Mouse (Mus musculus): Measurements from ENCODE around the gene Vwc2l. TPM values are rescaled to one million over a fixed set of nuclear protein-coding genes. Genes with fewer than 3 reads are reported as not detected.

The Vwc2l gene
- polyA plus RNA-seq (2015; fragmentation: Nextera tagmentation; extraction: Ambion mirVana): not detected in 2 replicates

GRCm38 (mm10) chr1:70725655-70726066 lies at the start of gene Vwc2l:
Vwc2l (plus strand) TSS chr1:70725715.
- WGBS: 6% methylated on average over 13 of the region's 13 CpGs
- Histone ChIP-seq H3K4me2 (ENCODE audit: low read depth, low read length) (no peak within 1 kb of the TSS), H3K9ac (ENCODE audit: low read length) (no peak within 1 kb of the TSS), H3K36me3 (ENCODE audit: control insufficient read depth, insufficient read depth) (no peaks in the 10 kb centered on the region), H3K27me3 (ENCODE audit: control insufficient read depth, insufficient read depth, low read length) (0 out of 2 replicates have a peak, but pooled peaks cover 3% of the 10 kb centered on the region), H3K4me1 (ENCODE audit: control insufficient read depth, insufficient read depth, low read length) (no peaks in the 10 kb centered on the region), H3K9me3 (replicated peaks; ENCODE audit: control insufficient read depth, low read length) (no peaks in the 10 kb centered on the region), H3K4me3 (ENCODE audit: low read length) (no peak within 1 kb of the TSS), H3K27ac (ENCODE audit: low read length) (no peak within 1 kb of the TSS)
- ATAC-seq (replicated peaks; ENCODE audit: extremely low read depth, insufficient read depth, low FRiP score): no peak; the same call in 1 of the 2 replicates

- H3K27ac ChIP-seq (ENCODE audit: low read length): no peak overlapping the region
- H3K36me3 ChIP-seq (ENCODE audit: control insufficient read depth, insufficient read depth): no peaks in the 10 kb centered on the region
- H3K9me3 ChIP-seq (replicated peaks; ENCODE audit: control insufficient read depth, low read length): no peaks in the 10 kb centered on the region
- ATAC-seq (replicated peaks; ENCODE audit: extremely low read depth, insufficient read depth, low FRiP score): no peak
- no peaks in the 10 kb centered on the region for H3K27me3 ChIP-seq (ENCODE audit: control insufficient read depth, insufficient read depth, low read length)
- H3K9ac ChIP-seq (ENCODE audit: low read length): no peak overlapping the region
- WGBS: 74% methylated on average over 2 of the region's 2 CpGs
- no peaks in the 10 kb centered on the region for H3K4me1 ChIP-seq (ENCODE audit: control insufficient read depth, insufficient read depth, low read length)
- H3K4me3 ChIP-seq (ENCODE audit: low read length): no peak overlapping the region
- H3K4me2 ChIP-seq (ENCODE audit: low read depth, low read length): no peak overlapping the region
These were observed 33.0 kb upstream of the Vwc2l start for GRCm38 (mm10) chr1:70692529-70692928.

- no peaks in the 10 kb centered on the region for H3K36me3 ChIP-seq (ENCODE audit: control insufficient read depth, insufficient read depth)
- WGBS: 76% methylated on average over 5 of the region's 5 CpGs
- 0 out of 2 replicates have a peak, but pooled peaks cover 4% of the 10 kb centered on the region for H3K4me1 ChIP-seq (ENCODE audit: control insufficient read depth, insufficient read depth, low read length)
- no peak for ATAC-seq (replicated peaks; ENCODE audit: extremely low read depth, insufficient read depth, low FRiP score)
- no peak overlapping the region for H3K4me2 ChIP-seq (ENCODE audit: low read depth, low read length)
- no peak overlapping the region for H3K9ac ChIP-seq (ENCODE audit: low read length)
- H3K9me3 ChIP-seq (replicated peaks; ENCODE audit: control insufficient read depth, low read length): no peaks in the 10 kb centered on the region
- H3K27ac ChIP-seq (ENCODE audit: low read length): no peak overlapping the region
- H3K27me3 ChIP-seq (ENCODE audit: control insufficient read depth, insufficient read depth, low read length): no peaks in the 10 kb centered on the region
- H3K4me3 ChIP-seq (ENCODE audit: low read length): no peak overlapping the region
These were observed 25.2 kb upstream of the Vwc2l start for GRCm38 (mm10) chr1:70700270-70700669.

GRCm38 (mm10) chr1:70703934-70704333 lies 21.6 kb upstream of the Vwc2l start:
- Histone ChIP-seq H3K4me2 (ENCODE audit: low read depth, low read length) (no peak overlapping the region), H3K9me3 (replicated peaks; ENCODE audit: control insufficient read depth, low read length) (no peaks in the 10 kb centered on the region), H3K4me3 (ENCODE audit: low read length) (no peak overlapping the region), H3K4me1 (ENCODE audit: control insufficient read depth, insufficient read depth, low read length) (0 out of 2 replicates have a peak, but pooled peaks cover 4% of the 10 kb centered on the region), H3K36me3 (ENCODE audit: control insufficient read depth, insufficient read depth) (no peaks in the 10 kb centered on the region), H3K27ac (ENCODE audit: low read length) (peak overlapping the region; percentile 62; the same call in 1 of the 2 replicates), H3K9ac (ENCODE audit: low read length) (no peak overlapping the region), H3K27me3 (ENCODE audit: control insufficient read depth, insufficient read depth, low read length) (no peaks in the 10 kb centered on the region)
- peak; percentile 52; the same call in 1 of the 2 replicates for ATAC-seq (replicated peaks; ENCODE audit: extremely low read depth, insufficient read depth, low FRiP score)
- WGBS: 32% methylated on average over 3 of the region's 3 CpGs

GRCm38 (mm10) chr1:70705821-70706220 lies 19.7 kb upstream of the Vwc2l start:
- Histone ChIP-seq H3K36me3 (ENCODE audit: control insufficient read depth, insufficient read depth) (no peaks in the 10 kb centered on the region), H3K27ac (ENCODE audit: low read length) (no peak overlapping the region), H3K4me3 (ENCODE audit: low read length) (no peak overlapping the region), H3K9ac (ENCODE audit: low read length) (no peak overlapping the region), H3K4me2 (ENCODE audit: low read depth, low read length) (no peak overlapping the region), H3K9me3 (replicated peaks; ENCODE audit: control insufficient read depth, low read length) (no peaks in the 10 kb centered on the region), H3K27me3 (ENCODE audit: control insufficient read depth, insufficient read depth, low read length) (no peaks in the 10 kb centered on the region), H3K4me1 (ENCODE audit: control insufficient read depth, insufficient read depth, low read length) (0 out of 2 replicates have a peak, but pooled peaks cover 4% of the 10 kb centered on the region)
- ATAC-seq (replicated peaks; ENCODE audit: extremely low read depth, insufficient read depth, low FRiP score): no peak
- WGBS: 77% methylated on average over 3 of the region's 3 CpGs

- Histone ChIP-seq H3K27ac (ENCODE audit: low read length) (no peak overlapping the region), H3K9me3 (replicated peaks; ENCODE audit: control insufficient read depth, low read length) (no peaks in the 10 kb centered on the region), H3K4me3 (ENCODE audit: low read length) (no peak overlapping the region), H3K4me2 (ENCODE audit: low read depth, low read length) (no peak overlapping the region), H3K27me3 (ENCODE audit: control insufficient read depth, insufficient read depth, low read length) (0 out of 2 replicates have a peak, but pooled peaks cover 3% of the 10 kb centered on the region), H3K4me1 (ENCODE audit: control insufficient read depth, insufficient read depth, low read length) (no peaks in the 10 kb centered on the region), H3K36me3 (ENCODE audit: control insufficient read depth, insufficient read depth) (no peaks in the 10 kb centered on the region), H3K9ac (ENCODE audit: low read length) (no peak overlapping the region)
- WGBS: 57% methylated on average over 5 of the region's 5 CpGs
- no peak for ATAC-seq (replicated peaks; ENCODE audit: extremely low read depth, insufficient read depth, low FRiP score)
These were observed 470 bp upstream of the Vwc2l start for GRCm38 (mm10) chr1:70725045-70725444.

GRCm38 (mm10) chr1:70787146-70787545 lies 61.6 kb downstream of the Vwc2l start:
- no peaks in the 10 kb centered on the region for H3K4me1 ChIP-seq (ENCODE audit: control insufficient read depth, insufficient read depth, low read length)
- H3K27me3 ChIP-seq (ENCODE audit: control insufficient read depth, insufficient read depth, low read length): no peaks in the 10 kb centered on the region
- no peak overlapping the region for H3K4me3 ChIP-seq (ENCODE audit: low read length)
- H3K4me2 ChIP-seq (ENCODE audit: low read depth, low read length): no peak overlapping the region
- no peak for ATAC-seq (replicated peaks; ENCODE audit: extremely low read depth, insufficient read depth, low FRiP score)
- H3K36me3 ChIP-seq (ENCODE audit: control insufficient read depth, insufficient read depth): no peaks in the 10 kb centered on the region
- H3K9ac ChIP-seq (ENCODE audit: low read length): no peak overlapping the region
- H3K27ac ChIP-seq (ENCODE audit: low read length): no peak overlapping the region
- H3K9me3 ChIP-seq (replicated peaks; ENCODE audit: control insufficient read depth, low read length): no peaks in the 10 kb centered on the region

- Histone ChIP-seq H3K4me2 (ENCODE audit: low read depth, low read length) (no peak overlapping the region), H3K4me1 (ENCODE audit: control insufficient read depth, insufficient read depth, low read length) (no peaks in the 10 kb centered on the region), H3K4me3 (ENCODE audit: low read length) (no peak overlapping the region), H3K9ac (ENCODE audit: low read length) (no peak overlapping the region), H3K9me3 (replicated peaks; ENCODE audit: control insufficient read depth, low read length) (no peaks in the 10 kb centered on the region), H3K27me3 (ENCODE audit: control insufficient read depth, insufficient read depth, low read length) (no peaks in the 10 kb centered on the region), H3K36me3 (ENCODE audit: control insufficient read depth, insufficient read depth) (no peaks in the 10 kb centered on the region), H3K27ac (ENCODE audit: low read length) (no peak overlapping the region)
- WGBS: 89% methylated on average over 5 of the region's 5 CpGs
- no peak for ATAC-seq (replicated peaks; ENCODE audit: extremely low read depth, insufficient read depth, low FRiP score)
These were observed 66.1 kb downstream of the Vwc2l start for GRCm38 (mm10) chr1:70791636-70792035.

GRCm38 (mm10) chr1:70795094-70795493 lies 69.6 kb downstream of the Vwc2l start:
- H3K27ac ChIP-seq (ENCODE audit: low read length): no peak overlapping the region
- no peaks in the 10 kb centered on the region for H3K36me3 ChIP-seq (ENCODE audit: control insufficient read depth, insufficient read depth)
- no peak for ATAC-seq (replicated peaks; ENCODE audit: extremely low read depth, insufficient read depth, low FRiP score)
- H3K9me3 ChIP-seq (replicated peaks; ENCODE audit: control insufficient read depth, low read length): no peaks in the 10 kb centered on the region
- no peaks in the 10 kb centered on the region for H3K27me3 ChIP-seq (ENCODE audit: control insufficient read depth, insufficient read depth, low read length)
- no peaks in the 10 kb centered on the region for H3K4me1 ChIP-seq (ENCODE audit: control insufficient read depth, insufficient read depth, low read length)
- H3K4me2 ChIP-seq (ENCODE audit: low read depth, low read length): no peak overlapping the region
- 75% methylated on average over 4 of the region's 4 CpGs for WGBS
- no peak overlapping the region for H3K9ac ChIP-seq (ENCODE audit: low read length)
- no peak overlapping the region for H3K4me3 ChIP-seq (ENCODE audit: low read length)

All from heart, embryonic 16.5 days (tissue).